Mouse (Mus musculus): Measurements from ENCODE around the gene Mfsd5.

The Mfsd5 gene

GRCm38 (mm10) chr15:102247252-102248130, 31.8 kb upstream of the Mfsd5 start:
- DNase-seq (ENCODE audit: low spot score in 2 of 2), result peak; percentile 31 to 46

GRCm38 (mm10) chr15:102248131-102248811, 31.0 kb upstream of the Mfsd5 start:
- DNase-seq (ENCODE audit: low spot score in 2 of 2), result no peak

GRCm38 (mm10) chr15:102248812-102249191, 30.5 kb upstream of the Mfsd5 start:
- DNase-seq (ENCODE audit: low spot score in 2 of 2), result no peak

- no peak for DNase-seq (ENCODE audit: low spot score in 2 of 2)
These were observed 30.0 kb upstream of the Mfsd5 start for GRCm38 (mm10) chr15:102249251-102249691.

- DNase-seq (ENCODE audit: low spot score in 2 of 2), result no peak
These were observed 29.3 kb upstream of the Mfsd5 start for GRCm38 (mm10) chr15:102249967-102250366.

- DNase-seq (ENCODE audit: low spot score in 2 of 2), result no peak
These were observed 28.7 kb upstream of the Mfsd5 start for GRCm38 (mm10) chr15:102250521-102250920.

GRCm38 (mm10) chr15:102255547-102256255, 23.6 kb upstream of the Mfsd5 start:
- DNase-seq (ENCODE audit: low spot score in 2 of 2), result no peak

- no peak for DNase-seq (ENCODE audit: low spot score in 2 of 2)
These were observed 22.6 kb upstream of the Mfsd5 start for GRCm38 (mm10) chr15:102256431-102257201.

- DNase-seq (ENCODE audit: low spot score in 2 of 2), result no peak
These were observed 21.8 kb upstream of the Mfsd5 start, which contains the start of gene Rarg for GRCm38 (mm10) chr15:102257202-102258075. TSS of gene Rarg (minus strand) at chr15:102257517.

GRCm38 (mm10) chr15:102258076-102258470, 21.2 kb upstream of the Mfsd5 start:
- DNase-seq (ENCODE audit: low spot score in 2 of 2), result no peak

GRCm38 (mm10) chr15:102258581-102259253, 20.5 kb upstream of the Mfsd5 start:
- DNase-seq (ENCODE audit: low spot score in 2 of 2), result no peak

GRCm38 (mm10) chr15:102262582-102262981, 16.7 kb upstream of the Mfsd5 start:
- no peak for DNase-seq (ENCODE audit: low spot score in 2 of 2)

GRCm38 (mm10) chr15:102263037-102263436, 16.2 kb upstream of the Mfsd5 start:
- no peak for DNase-seq (ENCODE audit: low spot score in 2 of 2)

GRCm38 (mm10) chr15:102265548-102265947, 13.7 kb upstream of the Mfsd5 start:
- DNase-seq (ENCODE audit: low spot score in 2 of 2), result no peak

- no peak for DNase-seq (ENCODE audit: low spot score in 2 of 2)
These were observed 8.8 kb upstream of the Mfsd5 start, which contains the start of gene Gm9918 for GRCm38 (mm10) chr15:102270274-102270960. TSS of gene Gm9918 (plus strand) at chr15:102270563.

GRCm38 (mm10) chr15:102271441-102271840, 7.8 kb upstream of the Mfsd5 start:
- DNase-seq (ENCODE audit: low spot score in 2 of 2), result no peak

- DNase-seq (ENCODE audit: low spot score in 2 of 2), result no peak
These were observed 5.1 kb upstream of the Mfsd5 start for GRCm38 (mm10) chr15:102273982-102274716.

- no peak for DNase-seq (ENCODE audit: low spot score in 2 of 2)
These were observed 545 bp upstream of the Mfsd5 start for GRCm38 (mm10) chr15:102278726-102279091.
